Mouse (Mus musculus) heart, embryonic 11.5 days (tissue): ENCODE results near the gene Zfp111. TPM values are rescaled to one million over a fixed set of nuclear protein-coding genes. Genes with fewer than 3 reads are reported as not detected.

Source experiments
- ATAC-seq: fragments of 200-750 bp; cut with Nextera tagmentation; replicated peaks from 2 replicates; pipeline ENCODE4 v1.8.0; 2017; ENCODE audit warnings: moderate library complexity; ENCODE audit not compliant: insufficient number of reproducible peaks, low FRiP score, low TSS enrichment
- H3K27ac ChIP-seq: fragments of 300-500 bp; sonication (generic); 2 replicates; pipeline ENCODE4 v1.5.1; 2014; ENCODE audit warnings: mild to moderate bottlenecking, low read depth, low read length
- H3K27me3 ChIP-seq: fragments of 300-500 bp; sonication (generic); 2 replicates; pipeline ENCODE4 v1.6.1; 2014; ENCODE audit warnings: mild to moderate bottlenecking, low read length, mixed read lengths; ENCODE audit not compliant: control insufficient read depth, insufficient read depth
- H3K36me3 ChIP-seq: fragments of 300-500 bp; sonication (generic); 2 replicates; pipeline ENCODE4 v1.6.1; 2014; ENCODE audit warnings: mild to moderate bottlenecking, low read length, moderate library complexity, mixed read lengths; ENCODE audit not compliant: control insufficient read depth, insufficient read depth
- H3K4me1 ChIP-seq: fragments of 300-500 bp; sonication (generic); 2 replicates; pipeline ENCODE4 v1.6.1; 2014; ENCODE audit warnings: low read length; ENCODE audit not compliant: control insufficient read depth, insufficient read depth
- H3K4me2 ChIP-seq: fragments of 300-500 bp; sonication (generic); 2 replicates; pipeline ENCODE4 v1.6.1; 2014; ENCODE audit warnings: mild to moderate bottlenecking, moderate library complexity
- H3K4me3 ChIP-seq: fragments of 300-500 bp; sonication (generic); 2 replicates; pipeline ENCODE4 v1.5.1; 2014; ENCODE audit warnings: low read depth, low read length
- H3K9ac ChIP-seq: fragments of 300-500 bp; sonication (generic); 2 replicates; pipeline ENCODE4 v1.6.1; 2014; ENCODE audit warnings: mild to moderate bottlenecking, low read depth, low read length, moderate library complexity
- H3K9me3 ChIP-seq: fragments of 300-500 bp; sonication (generic); replicated peaks from 2 replicates; pipeline ENCODE4 v1.6.1; 2016; ENCODE audit warnings: low read length; ENCODE audit not compliant: control insufficient read depth
- WGBS: fragments of 180-500 bp; shearing (Covaris S2); extraction: QIAGEN DNeasy Blood & Tissue Kit; methylation state at CpG from one replicate; pipeline ENCODE4 v1.1.7; 2014; ENCODE audit not compliant: insufficient replicate concordance; 5-methylcytosine and 5-hydroxymethylcytosine counted together
- polyA plus RNA-seq: library from polyadenylated mRNA; unstranded; fragments of >200 nt; fragmentation: Nextera tagmentation; extraction: Ambion mirVana; gene quantifications from 2 replicates; pipeline ENCODE4 v1.2.1, GENCODE M21; 2014

The Zfp111 gene
- polyA plus RNA-seq, 1 experiment from 2014 or later = 7.7 TPM

- Histone ChIP-seq H3K4me1 (peaks cover 8% of the 10 kb centered on the region; the same call in 1 of the 2 replicates), H3K9me3 (no peaks in the 10 kb centered on the region), H3K4me3 (peak overlapping the region; percentile 50), H3K27me3 (no peaks in the 10 kb centered on the region), H3K36me3 (no peaks in the 10 kb centered on the region), H3K27ac (no peak overlapping the region), H3K9ac (peak overlapping the region; percentile 53), H3K4me2 (peak overlapping the region; percentile 52)
- ATAC-seq = no peak
- WGBS = 45% methylated on average over 6 of the region's 6 CpGs
These were observed 35.9 kb downstream of the Zfp111 start for GRCm38 (mm10) chr7:24175337-24175711.

GRCm38 (mm10) chr7:24174618-24175336 is 36.5 kb downstream of the Zfp111 start, which contains the start of gene Zfp114:
Gene Zfp114, plus strand, starts transcription at chr7:24175060.
- H3K9me3 ChIP-seq = no peaks in the 10 kb centered on the region
- H3K27me3 ChIP-seq = no peaks in the 10 kb centered on the region
- peak within 1 kb of the TSS; percentile 50 for H3K4me3 ChIP-seq
- ATAC-seq = peak; percentile 72; the same call in 1 of the 2 replicates
- H3K36me3 ChIP-seq = no peaks in the 10 kb centered on the region
- peak within 1 kb of the TSS; percentile 52 for H3K4me2 ChIP-seq
- peak within 1 kb of the TSS; percentile 53 for H3K9ac ChIP-seq
- peaks cover 8% of the 10 kb centered on the region; the same call in 1 of the 2 replicates for H3K4me1 ChIP-seq
- 13% methylated on average over 23 of the region's 23 CpGs for WGBS
- no peak within 1 kb of the TSS for H3K27ac ChIP-seq

- H3K27ac ChIP-seq = no peak overlapping the region
- H3K9ac ChIP-seq = no peak overlapping the region
- H3K4me3 ChIP-seq = no peak overlapping the region
- H3K4me2 ChIP-seq = no peak overlapping the region
- no peaks in the 10 kb centered on the region for H3K36me3 ChIP-seq
- no peaks in the 10 kb centered on the region for H3K27me3 ChIP-seq
- no peak for ATAC-seq
- peaks cover 3% of the 10 kb centered on the region; the same call in 1 of the 2 replicates for H3K4me1 ChIP-seq
- H3K9me3 ChIP-seq = no peaks in the 10 kb centered on the region
- WGBS = 55% methylated on average over 4 of the region's 4 CpGs
These were observed 39.1 kb downstream of the Zfp111 start for GRCm38 (mm10) chr7:24172191-24172590.

- no peak for ATAC-seq
- H3K4me3 ChIP-seq = no peak overlapping the region
- no peaks in the 10 kb centered on the region for H3K36me3 ChIP-seq
- H3K9ac ChIP-seq = no peak overlapping the region
- no peaks in the 10 kb centered on the region for H3K27me3 ChIP-seq
- no peak overlapping the region for H3K27ac ChIP-seq
- 3% methylated on average over 1 of the region's 1 CpGs for WGBS
- no peak overlapping the region for H3K4me2 ChIP-seq
- no peaks in the 10 kb centered on the region; the same call in 1 of the 2 replicates for H3K9me3 ChIP-seq
- H3K4me1 ChIP-seq = no peaks in the 10 kb centered on the region
These were observed 58.0 kb downstream of the Zfp111 start for GRCm38 (mm10) chr7:24153272-24153671.

Other genes with a start within 250 kb of the Zfp111 start
- not detected in 2 replicates for gene Vmn1r181, start 236.8 kb downstream of the Zfp111 start, polyA plus RNA-seq
- not detected in 2 replicates for gene V1rd19, start 209.8 kb downstream of the Zfp111 start, polyA plus RNA-seq
- not detected in 2 replicates for gene Vmn1r183, start 158.2 kb downstream of the Zfp111 start, polyA plus RNA-seq
- gene Zfp180, start 129.5 kb downstream of the Zfp111 start, polyA plus RNA-seq = 14.2 and 19.9 TPM in 2 replicates
- 3.2 and 3.8 TPM in 2 replicates for gene Zfp112, start 99.1 kb downstream of the Zfp111 start, polyA plus RNA-seq
- 7.7 and 10.6 TPM in 2 replicates for gene Zfp235, start 77.3 kb downstream of the Zfp111 start, polyA plus RNA-seq
- gene Zfp114, start 36.4 kb downstream of the Zfp111 start, polyA plus RNA-seq = 3.3 and 3.9 TPM in 2 replicates
- gene Zfp109, start 26.1 kb upstream of the Zfp111 start, polyA plus RNA-seq = 3.6 and 3.9 TPM in 2 replicates
- 1.5 and 2.1 TPM in 2 replicates for gene Zfp108, start 43.4 kb upstream of the Zfp111 start, polyA plus RNA-seq
- gene Zfp93, start 59.0 kb upstream of the Zfp111 start, polyA plus RNA-seq = 5.8 and 7.3 TPM in 2 replicates
- 16.4 and 18.1 TPM in 2 replicates for gene Zfp61, start 89.8 kb upstream of the Zfp111 start, polyA plus RNA-seq
- gene Zfp94, start 105.2 kb upstream of the Zfp111 start, polyA plus RNA-seq = 4.6 and 6.1 TPM in 2 replicates
- gene Tescl, start 122.5 kb upstream of the Zfp111 start, polyA plus RNA-seq = not detected in 2 replicates
- gene Lypd5, start 137.8 kb upstream of the Zfp111 start, polyA plus RNA-seq = not detected in 2 replicates
- gene Kcnn4, start 158.8 kb upstream of the Zfp111 start, polyA plus RNA-seq = 9.9 and 11.2 TPM in 2 replicates
- 17.5 and 21.2 TPM in 2 replicates for gene Smg9, start 188.2 kb upstream of the Zfp111 start, polyA plus RNA-seq
- gene Irgc1, start 240.9 kb upstream of the Zfp111 start, polyA plus RNA-seq = not detected in 2 replicates